Comparison of ENCODE assay signal across 21 mouse cellular contexts in the genomic region with DNA sequence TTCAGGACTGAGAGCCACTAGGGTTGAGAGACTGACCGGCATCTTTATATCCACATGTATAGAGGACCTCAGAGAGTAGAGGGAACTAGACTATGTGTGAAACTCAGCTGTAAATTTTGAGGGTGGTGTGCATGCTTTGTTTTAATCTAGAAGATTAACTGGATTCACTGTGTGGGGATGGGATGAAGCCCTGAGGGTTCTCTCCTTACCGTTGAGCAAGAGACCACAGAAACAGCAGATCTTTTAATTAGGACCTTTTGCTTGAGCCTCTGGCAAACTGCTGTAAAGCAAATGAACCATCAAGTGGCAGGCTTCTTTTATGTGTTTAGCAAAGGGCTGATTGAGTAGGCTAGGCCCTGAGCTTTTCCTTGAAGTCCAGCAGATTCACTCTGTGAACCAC.
"Had no signal": no experiment of that assay in that cellular context is flagged by ENCODE, and none has a peak within 500 bp of the region (broad histone marks: within the 10 kb centered on the region; RNA-seq: fewer than 3 reads in every experiment).

No protein-coding gene starts in this region.

- H3K9ac ChIP-seq: heart, embryonic 12.5 days; hindbrain, embryonic 12.5 days; hindbrain, embryonic 14.5 days; intestine, embryonic 15.5 days; liver, embryonic 13.5 days had no signal

- H3K4me1 ChIP-seq: hindbrain, embryonic 10.5 days; hindbrain, embryonic 12.5 days; intestine, embryonic 15.5 days; liver, embryonic 13.5 days had no signal

- H3K4me3 ChIP-seq: heart, adult 2 months; heart, embryonic 12.5 days; hindbrain, embryonic 10.5 days; hindbrain, embryonic 12.5 days; intestine, embryonic 15.5 days; layer of hippocampus, adult 2 months; left cerebral cortex, adult 2 months; liver, embryonic 13.5 days had no signal

- H3K36me3 ChIP-seq: heart, embryonic 12.5 days; hindbrain, embryonic 10.5 days; hindbrain, embryonic 12.5 days; intestine, embryonic 15.5 days; liver, embryonic 13.5 days had no signal

- H3K9me3 ChIP-seq: heart, embryonic 12.5 days; hindbrain, embryonic 10.5 days; hindbrain, embryonic 12.5 days; intestine, embryonic 15.5 days; liver, embryonic 13.5 days had no signal

- H3K4me2 ChIP-seq: heart, embryonic 12.5 days; hindbrain, embryonic 12.5 days; hindbrain, embryonic 14.5 days; intestine, embryonic 15.5 days; liver, embryonic 11.5 days; liver, embryonic 13.5 days had no signal

- H3K27me3 ChIP-seq: heart, embryonic 12.5 days; hindbrain, embryonic 12.5 days; intestine, embryonic 15.5 days; liver, embryonic 13.5 days had no signal

- H3K27ac ChIP-seq: heart, adult 2 months; hindbrain, embryonic 10.5 days; hindbrain, embryonic 12.5 days; hindbrain, embryonic 14.5 days; intestine, embryonic 15.5 days; layer of hippocampus, adult 2 months; left cerebral cortex, adult 2 months; liver, embryonic 13.5 days had no signal

- DNase-seq: gastrocnemius, postnatal 25 days; heart, adult 2 months; heart, postnatal 10 days; heart, postnatal 4 days; kidney, adult 18-20 months; kidney, adult 8-10 months; kidney, postnatal 10 days; kidney, postnatal 25 days; kidney, postnatal 4 days; liver; liver, embryonic 13.5 days had no signal

- ATAC-seq: hindbrain, embryonic 16.5 days; intestine, embryonic 15.5 days; intestine, postnatal 0 days had no signal
